Mouse (Mus musculus): Measurements from ENCODE around the gene Lpcat2.

The Lpcat2 gene

DNA sequence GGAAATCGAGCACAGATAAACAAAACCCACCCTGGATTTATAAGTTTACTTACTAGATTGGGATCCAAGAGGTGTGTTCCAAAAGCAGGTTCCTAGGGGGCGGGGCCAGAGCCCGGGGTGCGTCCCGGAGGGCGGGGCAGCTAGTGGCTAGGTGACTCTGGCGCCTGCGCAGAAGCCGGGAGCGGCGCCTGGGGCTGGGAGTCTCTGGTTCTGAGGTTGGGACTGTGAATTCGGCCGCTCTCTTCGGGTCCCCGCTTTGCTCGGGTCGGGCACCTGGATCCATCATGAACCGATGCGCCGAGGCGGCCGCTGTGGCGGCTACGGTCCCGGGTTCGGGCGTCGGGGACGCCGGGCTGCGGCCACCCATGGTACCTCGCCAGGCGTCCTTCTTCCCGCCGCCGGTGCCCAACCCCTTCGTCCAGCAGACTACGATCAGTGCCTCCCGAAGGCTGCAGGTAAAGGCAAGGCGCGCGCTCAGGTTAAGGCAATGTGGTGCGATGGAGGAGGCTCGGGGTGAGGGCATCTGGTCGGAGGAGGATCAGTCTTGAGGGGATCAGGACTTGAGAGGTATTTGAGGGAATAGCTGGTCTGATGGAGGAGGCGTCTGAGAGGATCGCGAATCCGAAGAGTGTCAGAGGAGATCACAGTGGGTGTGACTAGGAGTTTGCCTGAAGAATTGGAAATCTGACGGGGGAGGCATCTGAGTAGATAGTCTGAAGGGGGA, at the start of gene Lpcat2:
TSS of gene Lpcat2 (plus strand) at position 169 of the 724 bp plus-strand sequence.
- peak; percentile 60 for DNase-seq

DNA sequence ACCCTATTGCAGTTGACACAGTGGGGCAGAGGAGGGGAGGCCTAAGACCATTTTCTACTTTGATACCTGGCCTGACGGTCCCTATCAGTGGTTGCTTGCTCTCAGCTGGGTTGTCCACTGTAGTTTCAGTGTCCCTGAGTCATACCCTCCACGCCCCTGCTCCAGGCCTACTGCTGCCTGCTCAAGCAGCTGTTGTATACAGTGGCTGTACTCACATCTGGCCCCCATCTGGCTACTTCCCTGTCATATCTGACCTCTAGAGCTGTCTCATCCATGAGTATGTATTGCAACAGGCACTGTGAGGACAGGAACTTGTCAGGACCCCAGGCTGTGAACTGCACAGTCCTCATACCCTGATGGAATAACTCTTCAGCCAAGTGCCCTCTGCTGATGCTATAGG, 42.4 kb upstream of the Lpcat2 start:
- no peak for DNase-seq

DNA sequence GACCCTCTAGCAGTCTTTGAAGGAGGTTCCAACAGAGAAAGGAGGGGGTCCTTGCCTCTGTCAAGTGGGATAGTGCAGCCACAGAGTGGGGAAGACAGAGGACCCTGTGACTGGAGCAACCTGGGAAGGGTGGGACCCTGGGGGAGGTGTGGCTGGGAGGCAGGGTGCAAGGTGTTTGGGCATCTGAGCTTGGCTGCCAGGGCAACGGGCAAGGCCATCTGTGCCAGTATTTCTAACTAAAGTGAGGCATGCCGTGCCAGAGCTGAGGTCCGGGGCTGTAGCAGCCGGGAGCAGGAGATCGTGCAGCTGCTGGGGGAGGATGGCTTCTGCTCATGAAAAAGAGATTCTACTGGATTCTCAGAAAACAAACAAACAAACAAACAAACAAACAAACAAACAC, 39.5 kb upstream of the Lpcat2 start:
- DNase-seq = no peak

DNA sequence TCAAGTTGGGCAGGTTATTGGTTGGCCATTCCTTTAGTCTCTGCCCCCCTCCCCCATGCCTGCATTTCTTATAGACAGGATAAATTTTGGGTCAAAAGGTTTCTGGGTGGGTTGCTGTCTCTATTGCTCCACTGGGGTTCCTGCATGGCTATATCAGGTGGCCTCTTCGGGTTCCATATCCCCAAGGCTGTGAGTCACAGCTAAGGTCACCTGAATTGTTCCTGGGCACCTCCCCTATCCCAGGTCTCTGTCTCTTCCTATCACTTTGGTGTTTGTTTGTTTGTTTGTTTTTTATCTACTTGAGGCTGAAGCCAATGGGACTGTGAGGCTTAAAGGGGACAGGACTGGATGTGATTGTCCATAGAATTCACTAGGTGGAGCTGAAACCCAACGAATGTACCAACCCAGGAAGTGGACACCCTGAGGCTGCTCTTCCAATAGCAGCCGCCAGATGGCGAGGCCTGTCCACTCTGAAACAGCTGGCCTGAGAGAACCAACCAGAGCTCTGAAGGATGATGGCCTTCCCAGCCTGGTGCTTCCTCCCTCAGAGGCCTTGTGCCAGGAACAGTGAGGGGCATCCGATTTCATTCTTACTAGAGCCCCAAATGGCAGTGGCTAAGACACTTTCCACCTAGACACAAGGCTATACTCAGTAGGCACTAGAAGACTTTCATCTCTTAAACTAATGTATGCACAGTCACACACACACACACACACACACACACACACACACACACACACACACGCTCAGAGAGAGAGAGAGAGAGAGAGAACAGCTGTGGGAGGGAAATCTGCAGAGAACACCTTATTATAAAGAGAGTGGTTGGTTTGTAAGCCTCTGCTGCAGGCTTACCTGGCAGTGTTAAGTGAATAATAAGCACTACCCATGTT, 37.0 kb upstream of the Lpcat2 start:
- DNase-seq = peak; percentile 86

DNA sequence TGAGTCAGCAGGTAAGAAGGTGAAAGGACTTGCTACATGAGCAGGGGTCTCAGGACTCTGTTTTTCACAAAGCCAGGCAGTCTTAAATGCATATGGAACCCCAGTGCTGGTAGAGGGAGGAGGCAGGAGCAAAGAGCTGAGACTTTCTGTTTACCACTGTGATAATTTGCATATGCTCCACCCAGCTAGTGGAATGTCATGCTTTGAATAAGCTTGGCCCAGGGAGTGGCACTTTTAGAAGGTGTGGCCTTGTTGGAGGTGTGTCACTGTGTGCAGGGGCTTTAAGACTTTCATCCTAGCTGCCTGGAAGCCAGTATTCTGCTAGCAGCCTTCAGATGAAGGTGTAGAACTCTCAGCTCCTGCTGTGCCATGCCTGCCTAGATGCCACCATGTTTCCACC, 34.0 kb upstream of the Lpcat2 start:
- DNase-seq = no peak

DNA sequence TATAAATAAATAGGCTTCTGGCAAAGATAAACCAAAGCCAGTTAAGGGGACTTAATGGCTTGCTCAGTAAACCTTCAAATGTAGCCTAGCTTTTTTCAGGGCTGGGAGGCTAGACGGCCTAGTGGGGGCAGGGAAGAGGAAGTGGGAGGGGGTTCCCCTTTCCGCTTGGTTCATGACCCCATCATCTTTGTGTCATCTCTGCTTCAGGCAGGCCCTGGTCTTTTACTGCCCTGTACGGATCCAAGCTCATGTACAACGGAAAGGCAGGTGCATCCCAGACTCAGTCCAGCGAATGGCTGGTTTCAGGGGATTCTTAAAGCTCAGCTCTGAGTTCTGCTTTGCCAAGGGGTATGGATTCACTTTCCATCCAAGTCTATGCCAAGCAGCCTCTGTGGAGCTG, 32.8 kb upstream of the Lpcat2 start:
- DNase-seq = no peak

DNA sequence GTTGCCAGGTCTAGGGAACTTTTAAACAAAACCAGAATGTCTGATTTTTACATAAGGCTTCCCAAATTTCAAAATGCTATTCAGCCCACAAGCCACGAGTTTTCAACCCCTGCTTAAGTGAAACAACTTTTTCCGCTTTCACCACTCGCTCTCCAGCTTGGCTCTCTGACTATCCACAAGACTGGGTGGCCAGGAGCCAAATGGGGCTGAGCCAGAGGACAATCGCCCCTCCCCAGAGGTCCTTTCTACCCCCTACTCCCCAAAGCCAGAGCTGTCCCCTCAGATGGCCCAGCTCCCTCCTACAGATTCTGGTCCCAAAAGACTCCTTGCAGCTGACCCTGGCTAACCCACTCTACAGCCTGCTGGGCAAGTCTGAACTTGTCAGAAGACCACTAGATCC, 29.1 kb upstream of the Lpcat2 start:
- DNase-seq = no peak

DNA sequence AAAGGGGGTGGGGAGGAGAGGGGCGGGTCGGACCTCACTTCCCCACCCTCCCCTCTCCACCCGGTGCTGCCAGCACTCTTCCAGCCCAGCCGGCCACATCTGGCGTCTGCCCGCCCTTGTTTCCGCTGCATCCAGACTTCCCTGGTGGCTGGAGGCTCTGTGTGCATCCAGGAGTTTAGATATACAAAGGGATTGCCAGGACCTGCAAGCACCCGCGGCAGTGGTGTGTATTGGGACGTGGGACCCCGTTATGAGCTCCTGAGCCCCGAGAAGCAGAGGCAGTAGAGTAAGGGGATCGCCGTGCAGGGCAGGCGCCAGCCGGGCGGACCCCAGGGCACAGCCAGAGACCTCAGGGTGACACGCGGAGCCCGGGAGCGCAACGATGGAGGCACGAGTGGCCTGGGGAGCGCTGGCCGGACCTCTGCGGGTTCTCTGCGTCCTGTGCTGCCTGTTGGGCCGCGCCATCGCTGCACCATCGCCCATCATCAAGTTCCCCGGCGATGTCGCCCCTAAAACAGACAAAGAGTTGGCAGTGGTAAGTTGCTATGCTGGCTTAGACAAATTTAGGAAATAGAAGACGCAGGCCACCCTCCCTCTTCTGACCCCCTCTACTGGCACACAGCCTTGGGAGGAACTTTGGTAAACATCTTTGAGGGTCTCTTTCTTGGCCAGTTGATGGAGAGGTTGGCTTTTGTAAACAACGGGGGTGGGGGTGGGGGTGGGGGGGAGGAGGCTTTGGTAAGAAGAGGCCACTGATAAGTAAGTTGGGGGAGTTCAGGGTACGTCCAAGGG, 27.7 kb upstream of the Lpcat2 start, which contains the start of gene Mmp2:
TSS of gene Mmp2 (plus strand) at position 49 of the 792 bp plus-strand sequence.
- DNase-seq = no peak

DNA sequence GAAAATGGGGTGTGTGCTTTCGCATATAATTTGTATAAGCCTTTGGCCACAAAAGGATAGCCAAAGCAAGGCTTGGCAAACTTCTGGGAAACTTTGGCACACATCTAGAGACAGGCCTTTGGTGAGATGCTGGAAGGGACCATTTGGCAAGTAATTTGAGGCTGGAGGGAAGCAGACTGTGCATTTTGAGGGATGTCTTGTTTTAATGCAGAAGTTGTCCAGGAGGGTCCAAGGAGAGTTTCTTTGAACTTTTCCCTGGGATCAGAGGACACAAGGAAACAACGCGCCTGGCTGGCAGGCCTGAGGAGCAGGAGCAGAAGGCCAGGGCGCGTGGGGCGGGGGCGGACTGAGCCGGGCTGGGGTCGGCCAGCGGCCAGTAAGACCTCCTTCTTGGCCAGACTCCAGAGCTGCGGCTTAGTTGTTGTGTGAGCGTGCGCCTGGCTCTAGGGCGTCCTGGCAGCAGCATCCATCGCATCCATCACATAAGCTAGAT, 26.8 kb upstream of the Lpcat2 start:
- DNase-seq = no peak

DNA sequence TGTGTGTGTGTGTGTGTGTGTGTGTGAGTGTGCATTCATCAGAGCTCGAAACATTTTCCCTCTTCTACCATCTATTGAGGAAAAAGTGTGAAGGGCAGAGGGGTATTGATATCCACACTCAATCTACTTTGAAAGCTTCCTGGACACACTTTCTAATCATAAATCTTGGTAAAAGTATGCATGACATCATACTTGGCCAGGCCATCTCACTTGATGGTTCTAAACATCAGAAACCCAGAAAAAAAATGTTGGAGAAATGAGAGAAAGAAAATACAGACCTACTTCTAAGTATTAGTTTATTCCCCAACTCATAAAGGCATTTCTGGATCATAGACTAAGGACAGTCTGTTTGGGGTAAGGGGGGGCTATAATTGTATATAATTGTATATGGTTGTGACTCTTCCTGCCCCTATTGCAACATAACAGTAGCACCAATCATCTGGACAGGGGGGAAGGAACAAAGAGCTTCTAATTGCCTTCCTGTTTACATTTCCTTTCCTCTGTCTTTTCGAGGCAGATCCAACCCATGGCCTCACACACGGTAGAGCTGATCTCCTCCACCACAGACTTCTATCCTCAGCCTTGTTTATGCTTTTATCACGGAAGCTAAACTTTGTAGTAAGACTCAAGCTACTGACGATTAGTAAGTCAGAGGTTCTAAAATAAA, 20.9 kb upstream of the Lpcat2 start:
- no peak for DNase-seq

DNA sequence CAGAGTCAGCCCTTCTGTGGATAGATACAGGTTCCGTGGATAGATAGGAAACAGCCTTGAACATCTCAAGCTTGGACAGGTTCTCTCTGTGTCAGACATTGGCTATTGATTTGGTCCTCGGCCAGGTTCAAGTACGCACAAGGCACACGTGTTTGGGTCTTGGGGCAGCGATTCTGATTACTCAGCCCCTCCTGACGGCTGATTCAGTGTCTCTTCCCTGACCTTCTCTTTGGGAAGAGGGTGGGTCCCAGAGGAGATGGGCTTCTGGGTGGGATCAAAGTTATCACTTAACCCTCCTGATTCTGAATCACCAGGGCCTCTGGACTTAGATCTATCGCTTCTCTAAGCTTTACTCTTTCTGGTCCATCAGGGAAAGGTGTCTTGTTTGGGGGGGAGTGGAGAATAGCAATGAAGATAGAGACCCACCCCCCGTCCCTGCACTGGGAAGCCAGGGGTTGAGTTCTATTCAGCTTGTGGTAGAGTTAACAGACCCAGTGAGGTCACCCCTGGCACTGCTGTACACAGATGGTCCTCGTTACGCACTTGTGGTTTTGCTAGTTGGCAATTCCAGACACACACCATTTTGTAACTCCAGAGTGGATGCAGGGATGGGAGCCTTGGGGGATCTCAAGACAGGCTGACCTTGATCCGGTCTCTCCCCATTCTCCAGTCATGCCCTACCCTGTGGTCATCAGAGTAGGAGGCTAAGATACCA, 20.2 kb upstream of the Lpcat2 start:
- no peak for DNase-seq

DNA sequence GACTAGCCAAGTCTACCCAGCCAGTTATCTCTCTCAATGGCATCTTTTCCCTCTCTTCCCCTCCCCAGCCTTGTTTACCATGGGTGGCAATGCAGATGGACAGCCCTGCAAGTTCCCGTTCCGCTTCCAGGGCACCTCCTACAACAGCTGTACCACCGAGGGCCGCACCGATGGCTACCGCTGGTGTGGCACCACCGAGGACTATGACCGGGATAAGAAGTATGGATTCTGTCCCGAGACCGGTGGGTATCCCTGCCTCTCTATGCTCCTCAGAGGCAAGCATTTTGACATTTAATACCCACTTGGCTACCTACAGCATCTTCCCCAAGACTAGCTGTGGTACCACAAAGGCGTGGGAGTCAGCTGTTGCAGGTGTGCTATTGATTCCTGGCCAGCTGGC, 19.2 kb upstream of the Lpcat2 start:
- DNase-seq = no peak

DNA sequence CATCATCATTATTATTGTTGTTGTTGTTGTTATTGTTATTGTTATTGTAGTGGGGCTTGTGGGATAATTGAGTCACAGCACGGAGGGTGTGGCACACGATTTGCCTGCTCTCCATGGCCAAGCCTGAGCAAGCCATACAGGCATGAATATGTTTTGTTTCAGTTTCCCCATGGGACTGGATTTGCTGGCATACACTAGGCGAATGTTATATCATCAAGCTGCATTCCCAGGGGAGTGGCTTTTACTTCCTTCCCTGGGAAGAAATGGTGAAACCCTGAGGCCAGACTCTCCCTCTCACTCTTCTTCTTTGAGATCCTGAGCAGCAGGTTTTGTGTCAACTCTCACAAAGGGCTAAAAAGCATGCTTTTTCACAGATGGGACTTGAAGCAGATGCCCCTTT, 16.5 kb upstream of the Lpcat2 start:
- DNase-seq = no peak

DNA sequence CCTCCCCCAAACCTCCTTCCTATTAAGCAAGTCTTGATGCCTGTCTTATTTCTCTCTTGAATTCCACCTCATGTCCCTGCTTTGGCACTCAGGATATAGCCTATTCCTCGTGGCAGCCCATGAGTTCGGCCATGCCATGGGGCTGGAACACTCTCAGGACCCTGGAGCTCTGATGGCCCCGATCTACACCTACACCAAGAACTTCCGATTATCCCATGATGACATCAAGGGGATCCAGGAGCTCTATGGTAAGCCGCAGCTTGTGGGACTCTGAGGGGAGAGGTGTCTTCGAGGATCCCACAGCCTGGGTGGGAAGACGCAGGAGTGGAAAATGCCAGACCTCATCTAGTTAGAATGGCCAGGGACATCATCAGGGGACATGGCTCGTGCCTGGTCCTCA, 16.0 kb upstream of the Lpcat2 start:
- no peak for DNase-seq

DNA sequence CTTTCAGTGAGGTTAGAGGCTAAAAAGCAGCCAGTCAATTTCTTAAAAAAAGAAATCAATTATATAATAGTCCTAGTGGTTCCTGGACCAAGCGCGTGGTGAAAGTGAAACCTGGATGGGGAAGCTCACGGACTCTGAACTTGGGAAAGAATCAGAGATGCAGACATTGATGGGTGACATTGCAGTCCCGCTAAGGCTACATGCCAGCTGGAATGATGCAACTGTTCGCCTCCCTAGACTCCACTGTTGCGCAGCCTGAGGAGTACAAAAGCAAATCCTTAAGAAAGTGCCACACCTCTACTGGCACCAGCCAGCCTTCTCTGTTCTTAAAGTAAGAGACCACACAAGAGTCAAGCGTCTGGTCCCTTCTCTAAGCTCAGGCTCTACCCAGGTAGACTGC, 15.3 kb upstream of the Lpcat2 start:
- DNase-seq = peak; percentile 6

DNA sequence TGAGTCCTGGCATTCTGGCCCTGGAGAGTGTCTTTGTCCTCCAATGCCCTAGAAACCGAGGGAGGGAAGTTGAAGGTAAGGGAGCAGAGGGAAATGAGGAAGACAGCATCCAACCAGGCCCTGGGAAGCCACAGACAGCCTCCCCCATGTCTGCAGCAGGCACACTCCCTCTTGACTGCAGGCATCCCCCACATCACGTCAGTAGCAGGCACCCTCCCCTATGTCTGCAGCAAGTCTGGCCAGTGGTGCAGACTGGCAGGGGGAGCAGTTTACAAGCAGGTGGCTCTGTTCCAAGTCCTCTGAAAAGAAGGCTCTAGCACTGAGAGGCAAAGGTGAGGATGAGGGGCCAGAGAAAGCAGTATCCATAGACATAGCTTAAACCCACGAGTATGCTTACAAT, 8.5 kb upstream of the Lpcat2 start:
- no peak for DNase-seq

DNA sequence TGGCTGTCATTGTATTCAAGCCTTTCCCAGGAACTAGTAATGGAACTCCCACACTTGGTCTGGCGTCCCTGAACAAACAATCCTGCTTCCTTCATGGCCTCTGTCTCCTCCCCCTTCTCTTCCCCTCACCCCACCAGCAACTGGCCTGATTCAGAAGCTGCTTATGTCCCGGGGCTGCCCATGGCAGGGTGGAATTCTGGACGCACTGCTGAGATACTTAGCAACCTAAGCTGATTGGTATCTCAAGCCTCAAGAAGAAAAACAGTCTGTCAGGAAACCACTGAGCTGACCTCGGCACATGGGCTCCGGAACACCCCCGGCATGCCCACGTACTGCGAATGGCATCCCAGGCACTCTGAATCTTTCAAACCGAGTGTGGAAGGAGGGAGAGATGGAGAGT, 7.8 kb upstream of the Lpcat2 start:
- peak; percentile 7 for DNase-seq

DNA sequence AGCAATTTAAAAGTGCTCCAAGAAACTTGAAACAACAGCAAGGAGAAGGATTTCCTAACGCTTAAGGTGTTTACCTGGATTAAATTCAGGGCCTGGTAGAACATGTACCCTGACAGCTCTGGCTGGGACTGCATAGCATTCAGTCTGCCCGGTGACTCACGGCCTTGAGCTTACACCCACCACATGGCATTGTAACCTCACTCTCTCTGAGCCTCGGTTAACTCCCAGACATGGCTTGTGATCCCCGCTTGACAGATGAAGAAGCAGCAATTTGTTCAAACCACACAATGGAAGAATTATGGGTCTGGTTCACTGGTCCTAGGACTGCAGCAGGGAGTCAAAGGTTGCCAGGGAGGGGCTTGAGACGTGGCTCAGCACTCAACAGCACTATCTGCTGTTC, 5.9 kb upstream of the Lpcat2 start:
- peak; percentile 17 for DNase-seq

DNA sequence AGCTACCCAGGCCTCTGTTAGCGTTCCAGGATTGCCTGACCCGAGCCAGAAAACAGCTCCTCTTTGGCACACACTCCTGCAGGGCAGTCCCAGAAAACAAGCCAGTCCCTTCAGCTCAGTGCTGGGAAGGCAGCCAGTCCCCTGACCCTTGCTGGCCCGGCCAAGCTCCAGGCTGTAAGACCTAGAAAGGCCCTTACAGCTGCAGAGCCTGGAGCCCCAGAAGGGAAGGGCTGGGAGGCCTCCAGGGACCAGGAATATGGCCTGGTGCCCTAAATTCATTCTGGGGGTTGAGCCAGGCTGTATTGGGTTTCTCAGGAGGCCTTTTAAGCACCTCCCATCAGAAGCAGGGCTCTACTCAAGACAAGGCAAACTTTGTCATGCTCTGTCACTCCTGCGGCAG, 4.9 kb upstream of the Lpcat2 start:
- DNase-seq = peak; percentile 72

DNA sequence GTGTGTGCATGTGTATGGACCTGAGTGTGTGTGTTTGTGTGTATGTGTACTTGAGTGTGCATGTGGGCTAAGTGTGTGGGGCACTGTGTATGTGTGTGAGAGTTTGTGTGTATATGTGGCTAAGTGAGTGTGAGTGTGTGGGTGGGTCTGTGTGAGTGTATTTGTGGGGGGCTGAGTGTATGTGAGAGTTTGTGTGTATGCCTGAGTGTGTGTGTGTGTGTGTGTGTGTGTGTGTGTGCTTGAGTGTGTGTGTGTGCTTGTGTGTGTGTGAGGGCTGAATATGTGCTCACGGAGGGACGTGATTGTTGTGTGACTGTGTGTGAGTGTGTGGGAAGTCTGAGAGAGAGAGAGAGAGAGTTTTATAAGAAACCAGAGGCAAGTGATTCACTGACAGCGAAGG, 3.8 kb upstream of the Lpcat2 start:
- no peak for DNase-seq

DNA sequence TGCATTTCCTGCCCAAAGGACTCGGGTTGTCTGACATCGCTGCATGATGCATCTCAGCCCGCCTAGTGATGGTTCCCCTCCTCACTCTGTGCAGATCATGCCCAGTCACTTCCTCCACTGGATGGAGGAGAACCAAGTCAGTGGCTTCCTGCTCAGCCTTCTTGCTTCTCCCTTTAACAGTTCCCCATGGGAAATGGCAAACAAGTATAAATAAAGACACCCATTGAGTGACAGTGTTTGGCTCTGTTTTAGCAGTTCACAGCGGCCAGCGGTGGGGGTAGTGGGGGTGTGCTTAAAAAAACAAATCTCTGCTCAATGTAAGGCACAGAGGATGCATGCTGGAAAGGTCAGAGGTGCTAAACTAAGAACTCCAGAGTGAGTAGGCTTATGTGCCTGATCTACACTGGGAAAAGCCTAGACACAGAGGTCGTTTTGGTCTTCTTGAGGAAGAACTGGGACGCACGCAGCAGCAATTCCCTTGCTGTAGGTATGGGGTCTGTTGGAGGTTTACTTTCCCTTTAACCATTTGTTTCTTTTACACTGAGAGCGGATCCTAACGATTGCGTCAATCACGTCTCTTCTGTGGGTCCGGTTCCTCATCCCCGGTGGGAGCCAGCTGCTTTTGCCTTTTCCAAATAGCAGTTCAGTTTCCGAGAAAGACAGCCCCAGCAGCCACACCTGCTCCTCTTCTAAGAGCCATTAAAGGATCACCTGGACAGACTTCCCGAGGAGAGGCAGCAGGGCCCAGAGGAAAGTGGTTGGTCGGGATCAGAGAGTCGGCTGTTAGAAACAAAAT, 1.8 kb upstream of the Lpcat2 start:
- DNase-seq = peak; percentile 7

All from kidney, adult 9 months (tissue).